Mouse (Mus musculus) embryonic facial prominence, embryonic 11.5 days (tissue): ENCODE results near the gene Cradd. TPM values are rescaled to one million over a fixed set of nuclear protein-coding genes. Genes with fewer than 3 reads are reported as not detected.

Experiments used
- ATAC-seq: fragments of 200-750 bp; cut with Nextera tagmentation; replicated peaks from 2 replicates; pipeline ENCODE4 v1.8.0; 2017; ENCODE audit warnings: low read depth; ENCODE audit not compliant: insufficient number of reproducible peaks, low FRiP score, low TSS enrichment
- DNase-seq: peaks from one replicate; pipeline ENCODE4 v3.0.0-alpha.2; 2015; ENCODE audit warnings: low spot score
- H3K27ac ChIP-seq: fragments of 300-500 bp; sonication (generic); replicated peaks from 2 replicates; pipeline ENCODE4 v1.5.1; 2014; ENCODE audit warnings: mild to moderate bottlenecking, low read depth, low read length, control low read depth
- H3K27me3 ChIP-seq: fragments of 300-500 bp; sonication (generic); 2 replicates; pipeline ENCODE4 v1.6.1; 2014; ENCODE audit warnings: mild to moderate bottlenecking, low read length, moderate library complexity, mixed read lengths; ENCODE audit not compliant: control insufficient read depth, insufficient read depth
- H3K36me3 ChIP-seq: fragments of 300-500 bp; sonication (generic); replicated peaks from 2 replicates; pipeline ENCODE4 v1.6.1; 2014; ENCODE audit warnings: low read depth, mild to moderate bottlenecking, low read length, moderate library complexity, mixed read lengths; ENCODE audit not compliant: control insufficient read depth, insufficient read depth
- H3K4me1 ChIP-seq: fragments of 300-500 bp; sonication (generic); 2 replicates; pipeline ENCODE4 v1.6.1; 2014; ENCODE audit warnings: low read length, mixed read lengths; ENCODE audit not compliant: control insufficient read depth, insufficient read depth
- H3K4me2 ChIP-seq: fragments of 300-500 bp; sonication (generic); 2 replicates; pipeline ENCODE4 v1.6.1; 2014; ENCODE audit warnings: low read depth, mild to moderate bottlenecking, control low read depth, low read length, moderate library complexity
- H3K4me3 ChIP-seq: fragments of 300-500 bp; sonication (generic); 2 replicates; pipeline ENCODE4 v1.5.1; 2014; ENCODE audit warnings: low read depth, low read length, control low read depth
- H3K9ac ChIP-seq: fragments of 300-500 bp; sonication (generic); replicated peaks from 2 replicates; pipeline ENCODE4 v1.6.1; 2014; ENCODE audit warnings: mild to moderate bottlenecking, control low read depth, low read length
- H3K9me3 ChIP-seq: fragments of 300-500 bp; sonication (generic); replicated peaks from 2 replicates; pipeline ENCODE4 v1.6.1; 2016; ENCODE audit warnings: mild to moderate bottlenecking, low read length, inconsistent platforms, mixed read lengths; ENCODE audit not compliant: control insufficient read depth
- WGBS: fragments of 180-500 bp; shearing (Covaris S2); extraction: QIAGEN DNeasy Blood & Tissue Kit; methylation state at CpG from one replicate; pipeline ENCODE4 v1.1.7; 2014; 5-methylcytosine and 5-hydroxymethylcytosine counted together
- polyA plus RNA-seq: library from polyadenylated mRNA; unstranded; fragments of >200 nt; fragmentation: Nextera tagmentation; extraction: Ambion mirVana; gene quantifications from 2 replicates; pipeline ENCODE4 v1.2.1, GENCODE M21; 2014

The Cradd gene
- polyA plus RNA-seq, 1 experiment from 2014 or later: 15.3 TPM

- WGBS: 86% methylated on average over 8 of the region's 8 CpGs
Measured at GRCm38 (mm10) chr10:95289819-95290218, 34.1 kb downstream of the Cradd start.

GRCm38 (mm10) chr10:95288206-95288605 lies 35.7 kb downstream of the Cradd start:
- Histone ChIP-seq H3K9me3 (no peaks in the 10 kb centered on the region), H3K36me3 (no peaks in the 10 kb centered on the region), H3K4me1 (no peaks in the 10 kb centered on the region), H3K9ac (no peak overlapping the region), H3K27ac (no peak overlapping the region), H3K27me3 (no peaks in the 10 kb centered on the region), H3K4me3 (no peak overlapping the region), H3K4me2 (no peak overlapping the region)
- ATAC-seq (no peak), DNase-seq (no peak)
- 88% methylated on average over 4 of the region's 4 CpGs for WGBS

More at GRCm38 (mm10) chr10:95289819-95290218, 34.1 kb downstream of the Cradd start:
- no peak overlapping the region for H3K9ac ChIP-seq
- no peak for DNase-seq
- no peak for ATAC-seq
- H3K36me3 ChIP-seq: no peaks in the 10 kb centered on the region
- no peak overlapping the region for H3K27ac ChIP-seq
- H3K27me3 ChIP-seq: no peaks in the 10 kb centered on the region
- no peaks in the 10 kb centered on the region for H3K4me1 ChIP-seq
- H3K4me2 ChIP-seq: no peak overlapping the region
- H3K9me3 ChIP-seq: no peaks in the 10 kb centered on the region
- no peak overlapping the region for H3K4me3 ChIP-seq

DNA sequence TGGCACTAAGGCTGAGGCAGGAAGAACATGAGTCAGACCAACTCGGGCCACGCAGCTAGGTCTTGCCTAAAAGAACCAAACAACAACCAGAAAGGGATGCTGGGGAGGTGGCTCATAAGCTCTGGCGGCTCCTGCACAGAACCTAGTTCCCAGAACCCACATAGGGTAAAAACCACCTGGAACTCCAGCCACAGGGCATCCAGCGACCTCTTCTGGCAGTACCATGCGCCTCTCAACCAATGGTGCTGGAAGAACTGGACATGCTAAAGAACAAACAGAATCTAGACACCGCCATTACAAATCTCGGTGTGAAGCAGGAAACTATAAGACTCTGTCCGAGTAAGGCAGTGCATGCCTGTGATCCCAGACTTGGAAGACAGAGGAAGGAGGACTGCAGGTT lies 36.6 kb downstream of the Cradd start:
- 83% methylated on average over 8 of the region's 8 CpGs for WGBS
- no peaks in the 10 kb centered on the region for H3K27me3 ChIP-seq
- no peak overlapping the region for H3K4me2 ChIP-seq
- H3K9me3 ChIP-seq: no peaks in the 10 kb centered on the region
- no peak for DNase-seq
- no peak overlapping the region for H3K9ac ChIP-seq
- ATAC-seq: no peak
- H3K27ac ChIP-seq: no peak overlapping the region
- H3K36me3 ChIP-seq: no peaks in the 10 kb centered on the region
- no peak overlapping the region for H3K4me3 ChIP-seq
- no peaks in the 10 kb centered on the region for H3K4me1 ChIP-seq

DNA sequence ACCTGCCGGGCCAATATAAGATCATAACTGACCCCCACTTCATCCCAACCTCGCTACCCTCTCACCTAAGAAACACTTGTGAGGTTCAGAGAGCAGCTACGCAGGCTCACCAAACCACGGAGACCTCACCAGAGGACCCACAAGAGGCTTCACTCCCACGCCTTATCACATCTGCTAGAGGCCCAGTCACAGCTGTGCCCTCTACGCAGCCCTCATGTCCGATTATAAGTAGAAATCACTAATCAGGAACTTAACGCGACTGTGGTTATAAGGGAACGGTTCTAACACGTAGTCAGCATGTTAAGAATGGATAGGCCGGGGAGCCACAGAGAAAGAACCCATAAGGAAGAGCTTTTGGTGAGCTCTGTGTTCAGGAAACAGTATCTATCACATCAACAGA lies 40.5 kb downstream of the Cradd start:
- ATAC-seq: no peak
- DNase-seq: no peak
- WGBS: 92% methylated on average over 12 of the region's 12 CpGs
- H3K27ac ChIP-seq: no peak overlapping the region
- no peaks in the 10 kb centered on the region for H3K36me3 ChIP-seq
- H3K9me3 ChIP-seq: no peaks in the 10 kb centered on the region
- H3K4me1 ChIP-seq: no peaks in the 10 kb centered on the region
- no peak overlapping the region for H3K4me2 ChIP-seq
- no peak overlapping the region for H3K9ac ChIP-seq
- no peaks in the 10 kb centered on the region for H3K27me3 ChIP-seq
- no peak overlapping the region for H3K4me3 ChIP-seq

- no peak overlapping the region for H3K4me3 ChIP-seq
- no peak overlapping the region for H3K9ac ChIP-seq
- H3K27ac ChIP-seq: no peak overlapping the region
- H3K4me2 ChIP-seq: no peak overlapping the region
- DNase-seq: no peak
- WGBS: 75% methylated on average over 3 of the region's 3 CpGs
- no peaks in the 10 kb centered on the region for H3K9me3 ChIP-seq
- H3K27me3 ChIP-seq: no peaks in the 10 kb centered on the region
- ATAC-seq: no peak
- H3K4me1 ChIP-seq: no peaks in the 10 kb centered on the region
- no peaks in the 10 kb centered on the region for H3K36me3 ChIP-seq
Measured at GRCm38 (mm10) chr10:95281996-95282395, 41.9 kb downstream of the Cradd start.

DNA sequence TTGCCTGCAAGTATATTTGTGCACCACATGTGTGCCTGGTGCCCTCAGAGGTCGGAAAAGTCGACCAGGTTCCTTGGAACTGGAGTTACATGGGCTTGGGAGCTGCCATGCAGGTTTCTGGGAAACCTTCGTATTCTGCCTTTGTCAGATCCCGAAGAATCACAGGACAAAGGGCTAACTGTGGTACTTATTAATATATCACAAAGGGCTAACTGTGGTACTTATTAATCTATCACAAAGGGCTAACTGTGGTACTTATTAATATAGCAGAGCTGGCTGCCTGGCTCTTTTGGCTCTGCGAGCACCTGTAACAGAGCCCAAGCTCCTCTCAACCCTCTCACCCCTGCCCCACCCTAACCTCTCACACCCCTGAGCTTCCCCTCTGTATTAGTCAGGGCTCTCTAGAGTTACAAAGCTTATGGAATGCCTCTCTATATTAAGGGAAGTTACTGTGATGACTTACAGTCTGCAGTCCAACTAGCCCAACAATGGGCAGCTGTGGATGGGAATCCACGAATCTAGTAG lies 42.4 kb downstream of the Cradd start:
- Histone ChIP-seq H3K4me2 (no peak overlapping the region), H3K4me1 (no peaks in the 10 kb centered on the region), H3K27me3 (no peaks in the 10 kb centered on the region), H3K9me3 (no peaks in the 10 kb centered on the region), H3K9ac (no peak overlapping the region), H3K36me3 (no peaks in the 10 kb centered on the region), H3K4me3 (no peak overlapping the region), H3K27ac (no peak overlapping the region)
- 76% methylated on average over 6 of the region's 6 CpGs for WGBS
- DNase-seq: no peak
- no peak for ATAC-seq

- WGBS: 92% methylated on average over 3 of the region's 3 CpGs
Measured at GRCm38 (mm10) chr10:95280327-95280726, 43.6 kb downstream of the Cradd start.

GRCm38 (mm10) chr10:95279459-95279858 lies 44.5 kb downstream of the Cradd start:
- no peak for DNase-seq
- H3K27ac ChIP-seq: no peak overlapping the region
- no peaks in the 10 kb centered on the region for H3K9me3 ChIP-seq
- no peaks in the 10 kb centered on the region for H3K4me1 ChIP-seq
- H3K36me3 ChIP-seq: no peaks in the 10 kb centered on the region
- H3K4me2 ChIP-seq: no peak overlapping the region
- ATAC-seq: no peak
- no peaks in the 10 kb centered on the region for H3K27me3 ChIP-seq
- WGBS: 84% methylated on average over 1 of the region's 1 CpGs
- H3K9ac ChIP-seq: no peak overlapping the region
- no peak overlapping the region for H3K4me3 ChIP-seq

More at GRCm38 (mm10) chr10:95280327-95280726, 43.6 kb downstream of the Cradd start:
- ATAC-seq (no peak), DNase-seq (no peak)
- no peaks in the 10 kb centered on the region for H3K27me3 ChIP-seq
- H3K9me3 ChIP-seq: no peaks in the 10 kb centered on the region
- H3K4me1 ChIP-seq: no peaks in the 10 kb centered on the region
- no peak overlapping the region for H3K27ac ChIP-seq
- no peak overlapping the region for H3K4me2 ChIP-seq
- no peaks in the 10 kb centered on the region for H3K36me3 ChIP-seq
- no peak overlapping the region for H3K9ac ChIP-seq
- H3K4me3 ChIP-seq: no peak overlapping the region
